Mouse (Mus musculus): ENCODE measurements around the gene Lyst.

- TF ChIP-seq CTCF (IDR thresholded peaks at IDR 0.05; ENCODE audit: extremely low read depth, insufficient read length, insufficient replicate concordance, low read depth, low read length) (no peak), POLR2A (IDR thresholded peaks at IDR 0.05; ENCODE audit: low read depth, low read length) (no peak)
Observed at GRCm38 (mm10) chr13:13548431-13549190, 41.6 kb upstream of the Lyst start.

All from small intestine, adult 2 months (tissue).